Mouse (Mus musculus): Measurements from ENCODE around the gene Elavl1.

DNA sequence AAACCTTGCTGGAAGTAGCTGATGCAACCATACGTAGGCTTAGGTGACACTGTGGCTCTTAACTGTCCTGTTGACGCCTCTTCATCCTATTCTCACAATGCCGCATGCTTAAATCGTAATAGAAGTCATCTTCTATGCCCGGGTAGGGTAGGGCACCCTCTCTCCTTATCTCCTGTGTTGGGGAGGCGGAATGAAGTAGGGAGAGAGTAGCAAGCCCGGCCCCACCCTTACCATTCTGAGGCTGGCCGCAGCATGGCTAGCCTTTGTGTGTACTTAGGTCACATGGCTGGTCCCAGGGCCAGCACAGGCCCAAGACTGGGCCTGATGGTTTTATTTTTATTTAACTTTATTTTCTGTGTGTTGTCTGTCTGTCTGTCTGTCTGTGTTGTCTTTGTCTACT lies 78.0 kb downstream of the Elavl1 start:
- TF ChIP-seq POLR2A (IDR thresholded peaks at IDR 0.05; ENCODE audit: low read depth, low read length): no peak
- TF ChIP-seq CTCF (IDR thresholded peaks at IDR 0.05; ENCODE audit: extremely low read depth, insufficient read length, insufficient replicate concordance, low read depth, low read length): no peak

Data from small intestine, adult 2 months (tissue).